In genomic region chr5:108714149-108714548, GRCm38 (mm10) we compare ENCODE assay signal across 9 mouse cellular contexts. TPM values are rescaled to one million over a fixed set of nuclear protein-coding genes. Genes with fewer than 3 reads are reported as not detected.
A peak's percentile ranks its signal among the peaks of the same experiment; 100 is the strongest.
DNase-seq lines count a peak whose midpoint lies in the region; ATAC-seq and TF ChIP-seq lines count a peak whose summit lies in the region.
"Had no signal": no experiment of that assay in that cellular context is flagged by ENCODE, and none has a peak within 500 bp of the region (broad histone marks: within the 10 kb centered on the region; RNA-seq: fewer than 3 reads in every experiment).

No protein-coding gene starts in this region.

- 40% methylated on average over 6 of the region's 6 CpGs for WGBS in hindbrain, postnatal 0 days

- H3K36me3 ChIP-seq in hindbrain, postnatal 0 days (ENCODE audit: insufficient read depth, low read length), result no peaks in the 10 kb centered on the region

- no peaks in the 10 kb centered on the region for H3K4me1 ChIP-seq in hindbrain, postnatal 0 days (ENCODE audit: insufficient read depth, low read length)

- peak overlapping the region; percentile 62 for H3K27ac ChIP-seq in gastrocnemius, adult 2 months
- H3K27ac ChIP-seq in hindbrain, postnatal 0 days, result peak overlapping the region; percentile 54; the same call in 1 of the 2 replicates

- no peak overlapping the region for H3K9ac ChIP-seq in hindbrain, postnatal 0 days (replicated peaks; ENCODE audit: low read length)

- H3K27me3 ChIP-seq in hindbrain, postnatal 0 days (ENCODE audit: insufficient read depth, low read length), result no peaks in the 10 kb centered on the region

- H3K4me2 ChIP-seq in hindbrain, postnatal 0 days (ENCODE audit: low read depth, low read length), result no peak overlapping the region

- no peak for TF ChIP-seq CTCF in gastrocnemius, adult 2 months (IDR thresholded peaks at IDR 0.05)
- no peak for TF ChIP-seq CTCF in hindbrain, postnatal 0 days (IDR thresholded peaks at IDR 0.05; ENCODE audit: low read depth)

- intact Hi-C loops in gastrocnemius, adult 2 months (cut with DNase I), result no loop called here

- ATAC-seq in hindbrain, postnatal 0 days, result peak; percentile 89
- no peak for ATAC-seq in erythroid progenitor cell, adult 5-6 weeks (replicated peaks; ENCODE audit: low FRiP score, poor library complexity, severe bottlenecking)

- no peaks in the 10 kb centered on the region for H3K9me3 ChIP-seq in hindbrain, postnatal 0 days (ENCODE audit: low read length)

- peak; percentile 54 for DNase-seq in gastrocnemius, adult 2 months
- DNase-seq in gastrocnemius, adult 8-10 months (ENCODE audit: low spot score in 2 of 2), result no peak
- peak; percentile 71 for DNase-seq in 3T3-L1 (ENCODE audit: low read depth, low spot score)
- peak; percentile 69 to 73 for DNase-seq in cerebellum, postnatal 14 days
- DNase-seq in hindbrain, postnatal 0 days (ENCODE audit: low spot score), result peak; percentile 76
- DNase-seq in lung, postnatal 25 days (ENCODE audit: low spot score), result peak; percentile 32
- no peak for DNase-seq in urinary bladder, postnatal 10 days (ENCODE audit: low spot score)

- H3K4me3 ChIP-seq in gastrocnemius, adult 2 months, result no peak overlapping the region
- H3K4me3 ChIP-seq in hindbrain, postnatal 0 days (ENCODE audit: low read length), result no peak overlapping the region

RNA-seq across cellular contexts. Expression of gene Fgfrl1, which starts 22.0 kb away (rescaled TPM):
- 10 to 100 TPM; 18.0 to 45.2 TPM for total RNA-seq in gastrocnemius, adult 2 months (2021)
- 10 to 100 TPM; 23.6 to 25.6 (median 24.4) TPM for total RNA-seq in gastrocnemius, adult 8-10 months (2022)
- total RNA-seq in hindbrain, postnatal 0 days (2014; rRNA removed), result 38.5 and 42.7 TPM in 2 replicates
- polyA plus RNA-seq in hindbrain, postnatal 0 days (2015; fragmentation: Nextera tagmentation; extraction: Ambion mirVana), result 11.3 and 12.1 TPM in 2 replicates
- 22.2 and 28.8 TPM in 2 replicates for total RNA-seq in erythroid progenitor cell, adult 5-6 weeks (2015; ENCODE audit: low replicate concordance)
- 21.5 and 23.2 TPM in 2 replicates for total RNA-seq in erythroid progenitor cell, adult 5-6 weeks (2017; ENCODE audit: low replicate concordance)

RNA-seq across cellular contexts. Expression of gene Slc26a1, which starts 38.8 kb away (rescaled TPM):
- not detected for total RNA-seq in gastrocnemius, adult 2 months (2021)
- total RNA-seq in gastrocnemius, adult 8-10 months (2022), result not detected
- total RNA-seq in hindbrain, postnatal 0 days (2014; rRNA removed), result 6.3 and 12.6 TPM in 2 replicates
- 3.5 and 3.6 TPM in 2 replicates for polyA plus RNA-seq in hindbrain, postnatal 0 days (2015; fragmentation: Nextera tagmentation; extraction: Ambion mirVana)
- 3.6 and 4.6 TPM in 2 replicates for total RNA-seq in erythroid progenitor cell, adult 5-6 weeks (2015; ENCODE audit: low replicate concordance)
- 0.90 and 1.7 TPM in 2 replicates for total RNA-seq in erythroid progenitor cell, adult 5-6 weeks (2017; ENCODE audit: low replicate concordance)
- polyA plus RNA-seq: small intestine, adult 2 months had no signal

RNA-seq across cellular contexts. Expression of gene Dgkq, which starts 44.7 kb away (rescaled TPM):
- total RNA-seq in gastrocnemius, adult 2 months (2021), result 1 to 10 TPM; 3.9 to 4.6 TPM
- total RNA-seq in gastrocnemius, adult 8-10 months (2022), result 1 to 10 TPM; 2.6 to 4.6 (median 3.1) TPM
- total RNA-seq in hindbrain, postnatal 0 days (2014; rRNA removed), result 48.2 and 64.4 TPM in 2 replicates
- polyA plus RNA-seq in hindbrain, postnatal 0 days (2015; fragmentation: Nextera tagmentation; extraction: Ambion mirVana), result 19.3 and 20.0 TPM in 2 replicates
- 4.2 TPM in 1 of 2 replicates, not detected in the other for total RNA-seq in erythroid progenitor cell, adult 5-6 weeks (2015; ENCODE audit: low replicate concordance)
- 4.9 and 5.5 TPM in 2 replicates for total RNA-seq in erythroid progenitor cell, adult 5-6 weeks (2017; ENCODE audit: low replicate concordance)

RNA-seq across cellular contexts. Expression of gene Idua, which starts 54.0 kb away (rescaled TPM):
- 10 to 100 TPM; 11.8 to 12.5 TPM for total RNA-seq in gastrocnemius, adult 2 months (2021)
- total RNA-seq in gastrocnemius, adult 8-10 months (2022), result 1 to 10 TPM; 8.3 to 9.8 (median 9.2) TPM
- 4.9 and 11.4 TPM in 2 replicates for total RNA-seq in hindbrain, postnatal 0 days (2014; rRNA removed)
- polyA plus RNA-seq in hindbrain, postnatal 0 days (2015; fragmentation: Nextera tagmentation; extraction: Ambion mirVana), result 8.0 and 8.2 TPM in 2 replicates
- total RNA-seq in erythroid progenitor cell, adult 5-6 weeks (2015; ENCODE audit: low replicate concordance), result 2.5 and 5.8 TPM in 2 replicates
- 2.2 TPM in 1 of 2 replicates, not detected in the other for total RNA-seq in erythroid progenitor cell, adult 5-6 weeks (2017; ENCODE audit: low replicate concordance)

Comparison
In these comparisons a context has a peak if more than half of its experiments do, and no peak if none do; other contexts are left out.
1. DNase-seq: peak in gastrocnemius, adult 2 months (single experiment), 3T3-L1 (single experiment), cerebellum, postnatal 14 days (2 of 2), hindbrain, postnatal 0 days (single experiment) and lung, postnatal 25 days (single experiment); none in gastrocnemius, adult 8-10 months (0 of 2) and urinary bladder, postnatal 10 days (single experiment).